Mouse (Mus musculus) lung, postnatal 0 days (tissue): Measurements from ENCODE around the gene Sipa1l3. TPM values are rescaled to one million over a fixed set of nuclear protein-coding genes. Genes with fewer than 3 reads are reported as not detected.

Source experiments
- ATAC-seq: fragments of 200-750 bp; cut with Nextera tagmentation; 2 replicates; pipeline ENCODE4 v1.8.0; 2017; ENCODE audit warnings: moderate library complexity
- DNase-seq: peaks from one replicate; pipeline ENCODE4 v3.0.0-alpha.2; 2016; ENCODE audit warnings: low spot score
- H3K27ac ChIP-seq: fragments of 300-500 bp; sonication (generic); 2 replicates; pipeline ENCODE4 v1.5.1; 2014; ENCODE audit warnings: antibody characterized with exemption, mild to moderate bottlenecking, low read length, mixed read lengths
- H3K27me3 ChIP-seq: fragments of 300-500 bp; sonication (generic); replicated peaks from 2 replicates; pipeline ENCODE4 v1.6.1; 2014; ENCODE audit warnings: low read length, mixed read lengths; ENCODE audit not compliant: insufficient read depth
- H3K36me3 ChIP-seq: fragments of 300-500 bp; sonication (generic); 2 replicates; pipeline ENCODE4 v1.6.1; 2014; ENCODE audit warnings: low read length, mixed read lengths; ENCODE audit not compliant: insufficient read depth
- H3K4me1 ChIP-seq: fragments of 300-500 bp; sonication (generic); 2 replicates; pipeline ENCODE4 v1.6.1; 2014; ENCODE audit warnings: antibody characterized with exemption, low read depth, low read length, mixed read lengths; ENCODE audit not compliant: insufficient read depth
- H3K4me2 ChIP-seq: fragments of 300-500 bp; sonication (generic); replicated peaks from 2 replicates; pipeline ENCODE4 v1.6.1; 2014; ENCODE audit warnings: low read depth, mild to moderate bottlenecking, low read length, moderate library complexity, mixed read lengths
- H3K4me3 ChIP-seq: fragments of 300-500 bp; sonication (generic); 2 replicates; pipeline ENCODE4 v1.5.1; 2014; ENCODE audit warnings: low read depth, low read length
- H3K9ac ChIP-seq: fragments of 300-500 bp; sonication (generic); replicated peaks from 2 replicates; pipeline ENCODE4 v1.6.1; 2014; ENCODE audit warnings: low read depth, mild to moderate bottlenecking
- H3K9me3 ChIP-seq: fragments of 300-500 bp; sonication (generic); 2 replicates; pipeline ENCODE4 v1.6.1; 2016; ENCODE audit warnings: low read length, mixed read lengths
- CTCF ChIP-seq: IDR thresholded peaks from 2 replicates; pipeline ENCODE4 v1.5.1; 2016; ENCODE audit warnings: antibody characterized with exemption, mild to moderate bottlenecking
- EP300 ChIP-seq: IDR thresholded peaks from 2 replicates; pipeline ENCODE4 v1.6.1; 2016; ENCODE audit warnings: antibody characterized with exemption, mild to moderate bottlenecking, control low read depth
- WGBS: fragments of 180-500 bp; shearing (Covaris S2); extraction: QIAGEN DNeasy Blood & Tissue Kit; methylation state at CpG from one replicate; pipeline ENCODE4 v1.1.7; 2014; 5-methylcytosine and 5-hydroxymethylcytosine counted together
- polyA plus RNA-seq: library from polyadenylated mRNA; unstranded; fragments of >200 nt; fragmentation: Nextera tagmentation; extraction: Ambion mirVana; gene quantifications from 2 replicates; pipeline ENCODE4 v1.2.1, GENCODE M21; 2015

The Sipa1l3 gene
- polyA plus RNA-seq, 1 experiment from 2014 or later, result 18.5 TPM

DNA sequence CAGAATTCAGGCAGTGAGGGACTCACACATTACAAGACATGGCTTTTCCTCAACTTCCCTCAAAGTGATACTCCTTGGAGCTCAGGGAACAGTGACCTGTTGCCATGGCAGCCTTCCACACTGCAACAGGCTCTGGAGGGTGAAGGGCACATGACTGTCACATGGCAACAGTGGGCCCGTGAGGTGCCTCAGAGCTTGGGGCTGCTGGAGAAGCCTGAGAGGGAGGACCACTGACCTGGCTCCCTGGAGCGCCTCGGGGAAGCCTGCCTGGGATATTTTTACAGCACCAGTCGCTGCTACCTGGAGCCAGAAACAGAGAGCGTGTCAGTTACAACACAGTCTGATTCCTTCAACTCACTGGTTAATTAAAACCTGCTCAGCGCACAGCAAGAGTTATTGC, 14.8 kb downstream of the Sipa1l3 start:
- Histone ChIP-seq H3K9me3 (no peaks in the 10 kb centered on the region), H3K27me3 (no peaks in the 10 kb centered on the region), H3K4me1 (no peaks in the 10 kb centered on the region; the same call in 1 of the 2 replicates), H3K27ac (peak overlapping the region; percentile 68), H3K4me2 (0 out of 2 replicates have a peak overlapping the region, but pooled peaks have one; percentile 33), H3K36me3 (no peaks in the 10 kb centered on the region), H3K9ac (no peak overlapping the region), H3K4me3 (no peak overlapping the region)
- no peak for DNase-seq
- WGBS, result 65% methylated on average over 6 of the region's 6 CpGs
- no peak for TF ChIP-seq CTCF
- TF ChIP-seq EP300, result no peak
- ATAC-seq, result no peak

DNA sequence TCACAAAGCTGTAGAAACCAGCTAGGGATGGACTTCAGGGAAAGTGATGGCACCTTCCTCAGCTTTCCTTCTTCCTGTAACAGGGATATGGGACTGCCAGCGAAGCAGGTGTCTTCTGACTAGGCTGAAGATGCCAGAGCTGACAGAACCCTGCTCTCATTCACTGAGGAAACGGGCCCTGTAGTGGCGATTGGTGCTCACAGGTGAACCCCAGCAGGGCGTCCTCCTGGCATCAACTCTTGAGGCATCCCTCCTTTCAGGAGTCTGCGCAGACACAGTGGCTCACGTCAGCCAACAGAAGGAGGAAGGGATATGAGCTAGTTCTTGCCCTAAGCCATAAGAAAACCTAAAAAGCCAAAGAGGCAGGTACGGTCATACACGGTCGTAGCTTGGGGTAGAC, 17.2 kb downstream of the Sipa1l3 start:
- no peak for DNase-seq
- Histone ChIP-seq H3K9ac (no peak overlapping the region), H3K27ac (no peak overlapping the region), H3K4me3 (no peak overlapping the region), H3K4me1 (peaks cover 6% of the 10 kb centered on the region; the same call in 1 of the 2 replicates), H3K9me3 (no peaks in the 10 kb centered on the region), H3K4me2 (no peak overlapping the region), H3K36me3 (no peaks in the 10 kb centered on the region), H3K27me3 (no peaks in the 10 kb centered on the region)
- no peak for TF ChIP-seq EP300
- no peak for TF ChIP-seq CTCF
- WGBS, result 92% methylated on average over 9 of the region's 9 CpGs
- ATAC-seq, result no peak

DNA sequence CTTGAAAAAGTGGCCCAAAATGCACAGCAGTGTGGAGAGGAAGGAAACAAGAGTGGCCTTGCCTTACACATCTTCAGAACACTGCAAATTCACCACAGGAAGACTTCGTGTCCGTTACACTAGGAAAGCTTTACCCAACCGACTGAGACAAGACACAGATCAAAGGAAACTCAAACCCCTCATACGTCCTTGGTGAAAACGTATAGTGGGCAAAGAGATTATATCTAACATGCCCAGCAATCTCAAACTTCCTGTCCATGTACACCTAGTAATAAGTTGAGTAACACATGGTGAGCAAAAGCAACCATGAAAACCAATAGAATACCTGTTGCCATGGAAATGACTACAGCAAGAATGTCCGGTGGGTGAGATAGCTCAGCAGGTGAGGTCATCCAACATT, 19.4 kb downstream of the Sipa1l3 start:
- ATAC-seq (no peak), DNase-seq (no peak)
- Histone ChIP-seq H3K4me1 (peaks cover 6% of the 10 kb centered on the region; the same call in 1 of the 2 replicates), H3K27me3 (no peaks in the 10 kb centered on the region), H3K4me2 (no peak overlapping the region), H3K36me3 (no peaks in the 10 kb centered on the region), H3K9ac (no peak overlapping the region), H3K9me3 (no peaks in the 10 kb centered on the region), H3K27ac (0 out of 2 replicates have a peak overlapping the region, but pooled peaks have one; percentile 38), H3K4me3 (no peak overlapping the region)
- 50% methylated on average over 6 of the region's 6 CpGs for WGBS
- TF ChIP-seq EP300 (no peak), CTCF (no peak)

DNA sequence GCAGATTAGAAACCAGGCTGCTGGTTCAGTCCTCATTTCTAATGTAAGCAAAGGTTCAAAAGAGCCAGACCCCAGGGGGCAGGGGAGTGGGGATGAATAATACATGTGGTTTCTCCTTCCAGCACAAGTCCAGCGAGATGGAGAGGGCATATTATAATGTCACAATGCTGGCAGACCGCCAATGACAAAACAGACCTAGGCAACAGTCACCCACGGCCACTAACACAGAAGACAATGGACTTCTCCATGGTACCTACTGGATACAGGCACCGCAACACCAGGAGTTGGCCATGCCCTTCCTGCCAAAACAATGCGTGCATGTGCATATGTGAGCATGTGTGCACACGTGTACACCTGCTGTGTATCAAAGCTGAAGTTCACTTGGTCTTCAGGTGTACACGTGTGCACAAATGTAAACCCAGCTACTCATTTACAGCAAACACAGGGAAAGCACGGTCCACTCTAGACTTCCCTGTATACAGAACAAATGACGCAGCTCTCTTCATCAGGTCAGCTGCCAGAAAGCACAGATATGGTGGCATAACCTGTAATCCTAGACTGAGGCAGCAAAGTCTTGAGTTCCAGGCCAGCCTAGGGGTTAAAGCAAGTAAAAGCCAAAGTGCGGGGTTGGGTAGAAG, 21.4 kb downstream of the Sipa1l3 start:
- Histone ChIP-seq H3K27me3 (no peaks in the 10 kb centered on the region), H3K4me3 (no peak overlapping the region), H3K27ac (peak overlapping the region; percentile 77), H3K9ac (no peak overlapping the region), H3K9me3 (no peaks in the 10 kb centered on the region), H3K4me1 (peaks cover 6% of the 10 kb centered on the region; the same call in 1 of the 2 replicates), H3K36me3 (no peaks in the 10 kb centered on the region), H3K4me2 (no peak overlapping the region)
- TF ChIP-seq EP300 (0 out of 2 replicates have a peak, but pooled peaks have one; percentile 39), CTCF (no peak)
- DNase-seq (peak; percentile 87), ATAC-seq (peak; percentile 73)
- WGBS, result 43% methylated on average over 10 of the region's 10 CpGs

DNA sequence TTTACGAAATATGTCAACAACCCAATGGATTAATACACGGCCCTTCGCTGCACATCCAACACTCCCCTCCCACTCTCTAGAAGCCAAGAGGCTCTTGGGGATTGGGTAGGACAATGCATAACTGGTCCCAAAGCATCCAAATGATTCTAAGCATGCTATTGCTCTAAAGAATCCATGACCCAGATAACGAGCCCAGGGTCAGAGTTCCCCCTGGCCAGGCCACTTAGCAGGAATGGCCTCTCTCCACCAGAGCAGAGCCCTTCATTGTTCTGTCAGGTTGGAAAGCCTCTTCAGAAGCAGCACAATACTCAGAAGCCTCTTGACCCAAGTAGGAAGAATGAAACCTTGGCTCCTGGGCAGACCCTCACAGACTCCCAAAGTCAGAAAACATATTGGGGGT, 22.1 kb downstream of the Sipa1l3 start:
- peak overlapping the region; percentile 77 for H3K27ac ChIP-seq
- H3K9me3 ChIP-seq, result no peaks in the 10 kb centered on the region
- no peak overlapping the region for H3K4me2 ChIP-seq
- peaks cover 6% of the 10 kb centered on the region; the same call in 1 of the 2 replicates for H3K4me1 ChIP-seq
- TF ChIP-seq EP300, result peak; percentile 8
- no peak for TF ChIP-seq CTCF
- H3K4me3 ChIP-seq, result no peak overlapping the region
- H3K27me3 ChIP-seq, result no peaks in the 10 kb centered on the region
- H3K9ac ChIP-seq, result no peak overlapping the region
- 48% methylated on average over 4 of the region's 4 CpGs for WGBS
- ATAC-seq (peak; percentile 74), DNase-seq (peak; percentile 68)
- no peaks in the 10 kb centered on the region for H3K36me3 ChIP-seq

DNA sequence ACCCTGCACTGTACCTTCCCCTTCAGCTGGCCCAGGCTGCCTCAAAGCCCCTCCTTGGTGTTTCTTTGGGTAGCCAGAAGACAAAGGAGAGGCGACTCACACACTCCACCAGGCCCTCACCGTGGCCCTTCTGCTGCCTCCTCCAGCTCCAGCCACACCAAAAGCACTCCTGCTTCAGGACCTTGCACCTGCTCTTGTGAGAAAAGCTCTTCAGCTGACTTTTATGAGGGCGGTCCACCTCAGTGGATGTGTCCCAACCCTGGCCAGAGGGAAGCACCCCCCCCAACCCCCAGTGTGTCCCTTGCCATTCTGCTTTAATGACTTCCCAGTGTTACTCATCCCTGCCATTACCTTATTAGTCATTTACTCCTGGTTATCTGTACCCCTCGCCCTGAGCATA, 22.6 kb downstream of the Sipa1l3 start:
- Histone ChIP-seq H3K9ac (no peak overlapping the region), H3K4me3 (no peak overlapping the region), H3K4me1 (peaks cover 6% of the 10 kb centered on the region; the same call in 1 of the 2 replicates), H3K27ac (peak overlapping the region; percentile 77), H3K4me2 (no peak overlapping the region), H3K27me3 (no peaks in the 10 kb centered on the region), H3K36me3 (no peaks in the 10 kb centered on the region), H3K9me3 (no peaks in the 10 kb centered on the region)
- TF ChIP-seq EP300 (no peak; the same call in 1 of the 2 replicates), CTCF (no peak)
- DNase-seq, result peak; percentile 55
- WGBS, result 42% methylated on average over 4 of the region's 4 CpGs
- peak; percentile 66 for ATAC-seq
